Mouse (Mus musculus): ENCODE results near the gene Ubac1. TPM values are rescaled to one million over a fixed set of nuclear protein-coding genes. Genes with fewer than 3 reads are reported as not detected.

Ubac1 gene
- polyA plus RNA-seq, 1 experiment from 2014 or later, result 40.6 TPM

DNA sequence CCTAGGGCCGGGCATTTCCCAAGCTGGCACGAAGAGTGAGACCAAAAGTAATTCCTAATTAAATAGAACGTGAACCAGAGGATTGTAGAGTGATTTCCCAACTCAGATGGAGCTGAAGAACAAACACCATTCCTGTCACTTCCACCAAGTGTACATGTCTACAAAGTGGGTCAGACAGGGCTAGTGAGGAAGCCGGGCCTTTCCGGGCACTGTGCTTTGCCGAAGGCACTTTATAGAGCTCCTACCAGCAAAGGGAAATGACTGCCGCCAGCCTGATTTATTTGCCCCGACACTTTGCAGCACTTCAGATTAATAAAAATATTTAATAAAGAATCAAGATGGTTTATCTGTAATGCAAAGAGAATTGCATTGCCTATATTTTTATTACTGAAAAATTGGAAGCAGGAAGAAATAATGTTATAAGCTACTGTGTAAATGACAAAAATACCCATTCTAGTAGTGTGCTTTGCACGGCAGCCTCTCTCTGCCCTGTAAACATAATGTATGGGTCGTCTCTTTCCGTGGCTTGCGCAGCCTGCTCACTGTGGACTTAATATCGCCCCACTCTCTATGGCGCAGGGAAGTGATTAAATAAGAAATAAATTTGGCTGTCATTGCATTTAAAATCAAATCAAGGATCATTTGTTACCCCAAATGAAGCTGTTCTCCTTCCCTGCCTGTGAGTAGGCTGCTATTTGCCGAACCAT is 12.9 kb upstream of the Ubac1 start:
- ATAC-seq (no peak), DNase-seq (ENCODE audit: low spot score) (no peak)
- Histone ChIP-seq H3K9me3 (ENCODE audit: low read length) (no peaks in the 10 kb centered on the region), H3K9ac (replicated peaks; ENCODE audit: low read depth) (no peak overlapping the region), H3K36me3 (ENCODE audit: insufficient read depth, low read length) (no peaks in the 10 kb centered on the region), H3K4me1 (ENCODE audit: insufficient read depth, low read depth, low read length) (no peaks in the 10 kb centered on the region), H3K27ac (ENCODE audit: low read length) (no peak overlapping the region), H3K27me3 (replicated peaks; ENCODE audit: insufficient read depth, low read length) (no peaks in the 10 kb centered on the region), H3K4me3 (ENCODE audit: low read depth, low read length) (no peak overlapping the region), H3K4me2 (replicated peaks; ENCODE audit: low read depth, low read length) (no peak overlapping the region)
- 61% methylated on average over 15 of the region's 15 CpGs for WGBS
- no peak for TF ChIP-seq EP300 (IDR thresholded peaks at IDR 0.05)
- TF ChIP-seq CTCF (IDR thresholded peaks at IDR 0.05), result no peak

DNA sequence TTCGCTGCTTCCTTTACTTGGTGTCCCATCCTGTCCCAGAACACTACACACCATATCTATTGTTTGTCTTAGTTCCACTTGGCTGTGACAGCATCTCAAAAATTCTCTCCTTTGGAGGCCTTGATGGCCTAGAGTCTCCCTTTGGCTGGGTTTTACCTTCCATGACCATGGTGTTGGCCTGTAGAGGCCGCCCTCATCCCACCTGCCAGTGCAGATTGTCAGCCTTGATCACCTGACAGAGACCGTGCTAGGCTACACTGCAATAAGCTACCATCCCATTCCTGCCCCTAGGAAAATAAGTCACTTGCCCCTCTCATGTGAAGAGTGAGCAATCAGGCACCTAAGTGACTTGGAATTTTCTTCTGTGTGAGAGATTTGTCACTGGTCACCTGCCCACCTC is 8.7 kb upstream of the Ubac1 start:
- Histone ChIP-seq H3K27me3 (replicated peaks; ENCODE audit: insufficient read depth, low read length) (no peaks in the 10 kb centered on the region), H3K4me3 (ENCODE audit: low read depth, low read length) (no peak overlapping the region), H3K4me1 (ENCODE audit: insufficient read depth, low read depth, low read length) (no peaks in the 10 kb centered on the region), H3K9me3 (ENCODE audit: low read length) (no peaks in the 10 kb centered on the region), H3K27ac (ENCODE audit: low read length) (no peak overlapping the region), H3K4me2 (replicated peaks; ENCODE audit: low read depth, low read length) (no peak overlapping the region), H3K36me3 (ENCODE audit: insufficient read depth, low read length) (no peaks in the 10 kb centered on the region), H3K9ac (replicated peaks; ENCODE audit: low read depth) (no peak overlapping the region)
- no peak for DNase-seq (ENCODE audit: low spot score)
- no peak for ATAC-seq
- WGBS, result 43% methylated on average over 3 of the region's 3 CpGs
- TF ChIP-seq CTCF (IDR thresholded peaks at IDR 0.05), result peak; percentile 48
- no peak for TF ChIP-seq EP300 (IDR thresholded peaks at IDR 0.05)

DNA sequence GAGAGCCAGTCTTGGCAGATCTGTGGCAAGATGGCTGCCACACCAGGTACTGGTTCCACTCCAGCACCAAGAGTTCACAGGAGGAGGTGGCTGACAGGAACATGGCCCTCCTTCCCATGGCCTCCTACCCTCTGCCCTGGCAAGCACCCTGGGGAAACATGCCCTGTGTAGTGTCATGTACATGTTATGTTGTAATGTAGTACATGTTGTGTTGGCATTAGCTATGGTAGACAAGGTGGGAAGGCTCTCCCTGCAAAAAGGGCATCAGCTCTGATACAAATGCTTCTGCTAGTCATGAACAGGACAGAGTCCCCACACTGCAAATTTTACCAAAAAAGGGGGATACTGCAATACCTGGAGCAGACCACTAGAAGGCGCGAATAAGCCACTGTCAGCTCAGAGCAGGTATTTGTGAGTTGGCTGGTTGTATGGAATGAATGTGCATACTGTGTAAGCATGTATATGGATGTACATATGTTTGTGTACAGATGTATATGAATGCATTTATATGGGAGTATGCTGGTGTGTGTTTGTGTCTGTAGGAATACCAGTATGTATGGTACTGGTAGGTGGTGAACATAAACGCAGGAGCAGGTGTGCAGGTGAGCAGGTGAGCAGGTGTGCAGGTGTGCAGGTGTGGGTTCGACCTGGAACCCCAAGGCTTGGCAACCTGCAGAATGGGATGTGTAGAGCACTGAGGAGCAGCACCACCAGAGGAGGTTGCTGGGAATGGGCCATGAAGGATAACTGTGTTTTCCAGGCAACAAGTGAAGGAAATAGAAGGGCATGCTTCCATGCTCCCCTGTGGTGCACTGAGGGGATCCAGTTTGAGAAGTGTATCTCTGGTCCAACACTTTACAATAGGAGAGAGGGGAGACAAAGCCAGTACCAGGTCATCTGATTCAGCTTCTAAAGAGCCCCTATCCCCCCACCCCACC is 2.9 kb upstream of the Ubac1 start:
- Histone ChIP-seq H3K4me2 (replicated peaks; ENCODE audit: low read depth, low read length) (no peak overlapping the region), H3K36me3 (ENCODE audit: insufficient read depth, low read length) (no peaks in the 10 kb centered on the region), H3K9ac (replicated peaks; ENCODE audit: low read depth) (no peak overlapping the region), H3K27me3 (replicated peaks; ENCODE audit: insufficient read depth, low read length) (no peaks in the 10 kb centered on the region), H3K4me1 (ENCODE audit: insufficient read depth, low read depth, low read length) (no peaks in the 10 kb centered on the region), H3K27ac (ENCODE audit: low read length) (no peak overlapping the region), H3K4me3 (ENCODE audit: low read depth, low read length) (no peak overlapping the region), H3K9me3 (ENCODE audit: low read length) (no peaks in the 10 kb centered on the region)
- ATAC-seq (no peak), DNase-seq (ENCODE audit: low spot score) (peak; percentile 37)
- peak; percentile 84 for TF ChIP-seq CTCF (IDR thresholded peaks at IDR 0.05)
- no peak for TF ChIP-seq EP300 (IDR thresholded peaks at IDR 0.05)
- WGBS, result 32% methylated on average over 4 of the region's 4 CpGs

DNA sequence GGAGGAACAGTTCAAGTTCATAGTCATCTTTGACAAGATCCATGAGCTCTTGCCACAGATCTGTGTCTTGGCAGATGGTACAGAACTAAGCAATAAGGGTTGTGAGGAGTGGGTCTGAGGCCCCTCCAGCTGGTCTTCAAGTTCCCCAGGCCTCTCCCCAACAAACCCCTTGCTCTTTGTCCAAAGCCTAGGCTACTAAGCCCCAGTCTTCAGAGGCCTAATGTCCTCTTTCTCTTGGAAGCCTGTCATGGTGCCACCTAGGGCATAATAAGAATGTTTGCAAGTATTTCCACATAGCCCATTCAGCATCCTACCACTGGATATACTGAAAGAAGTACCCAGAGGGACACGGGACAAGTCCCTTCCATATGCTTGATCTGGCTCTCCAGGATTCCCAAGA is 1.1 kb upstream of the Ubac1 start:
- Histone ChIP-seq H3K27me3 (replicated peaks; ENCODE audit: insufficient read depth, low read length) (no peaks in the 10 kb centered on the region), H3K4me3 (ENCODE audit: low read depth, low read length) (no peak overlapping the region), H3K4me2 (replicated peaks; ENCODE audit: low read depth, low read length) (no peak overlapping the region), H3K4me1 (ENCODE audit: insufficient read depth, low read depth, low read length) (no peaks in the 10 kb centered on the region), H3K9me3 (ENCODE audit: low read length) (no peaks in the 10 kb centered on the region), H3K27ac (ENCODE audit: low read length) (no peak overlapping the region), H3K9ac (replicated peaks; ENCODE audit: low read depth) (no peak overlapping the region), H3K36me3 (ENCODE audit: insufficient read depth, low read length) (no peaks in the 10 kb centered on the region)
- WGBS, result 86% methylated on average over 1 of the region's 1 CpGs
- peak; percentile 7 for DNase-seq (ENCODE audit: low spot score)
- TF ChIP-seq EP300 (IDR thresholded peaks at IDR 0.05), result no peak
- ATAC-seq, result no peak

DNA sequence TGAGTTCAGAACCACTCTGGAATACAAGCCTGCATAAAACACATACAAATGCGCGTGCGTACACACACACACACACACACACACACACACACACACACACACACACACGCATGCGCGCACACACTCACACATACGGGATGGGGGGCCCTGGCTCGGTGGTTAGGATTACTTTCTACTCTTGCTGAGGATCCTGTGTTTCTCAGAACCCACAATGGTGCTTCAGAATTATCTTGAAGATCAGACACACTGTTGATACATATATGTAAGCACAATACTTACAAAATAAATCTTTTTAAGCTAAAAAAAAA is 665 bp upstream of the Ubac1 start:
- no peak for DNase-seq (ENCODE audit: low spot score)
- TF ChIP-seq CTCF (IDR thresholded peaks at IDR 0.05) (no peak), EP300 (IDR thresholded peaks at IDR 0.05) (no peak)
- Histone ChIP-seq H3K27ac (ENCODE audit: low read length) (no peak overlapping the region), H3K9ac (replicated peaks; ENCODE audit: low read depth) (no peak overlapping the region), H3K36me3 (ENCODE audit: insufficient read depth, low read length) (no peaks in the 10 kb centered on the region), H3K9me3 (ENCODE audit: low read length) (no peaks in the 10 kb centered on the region), H3K27me3 (replicated peaks; ENCODE audit: insufficient read depth, low read length) (no peaks in the 10 kb centered on the region), H3K4me2 (replicated peaks; ENCODE audit: low read depth, low read length) (peak overlapping the region; percentile 80; the same call in 1 of the 2 replicates), H3K4me1 (ENCODE audit: insufficient read depth, low read depth, low read length) (no peaks in the 10 kb centered on the region), H3K4me3 (ENCODE audit: low read depth, low read length) (no peak overlapping the region)
- no peak for ATAC-seq
- WGBS, result 82% methylated on average over 8 of the region's 8 CpGs

DNA sequence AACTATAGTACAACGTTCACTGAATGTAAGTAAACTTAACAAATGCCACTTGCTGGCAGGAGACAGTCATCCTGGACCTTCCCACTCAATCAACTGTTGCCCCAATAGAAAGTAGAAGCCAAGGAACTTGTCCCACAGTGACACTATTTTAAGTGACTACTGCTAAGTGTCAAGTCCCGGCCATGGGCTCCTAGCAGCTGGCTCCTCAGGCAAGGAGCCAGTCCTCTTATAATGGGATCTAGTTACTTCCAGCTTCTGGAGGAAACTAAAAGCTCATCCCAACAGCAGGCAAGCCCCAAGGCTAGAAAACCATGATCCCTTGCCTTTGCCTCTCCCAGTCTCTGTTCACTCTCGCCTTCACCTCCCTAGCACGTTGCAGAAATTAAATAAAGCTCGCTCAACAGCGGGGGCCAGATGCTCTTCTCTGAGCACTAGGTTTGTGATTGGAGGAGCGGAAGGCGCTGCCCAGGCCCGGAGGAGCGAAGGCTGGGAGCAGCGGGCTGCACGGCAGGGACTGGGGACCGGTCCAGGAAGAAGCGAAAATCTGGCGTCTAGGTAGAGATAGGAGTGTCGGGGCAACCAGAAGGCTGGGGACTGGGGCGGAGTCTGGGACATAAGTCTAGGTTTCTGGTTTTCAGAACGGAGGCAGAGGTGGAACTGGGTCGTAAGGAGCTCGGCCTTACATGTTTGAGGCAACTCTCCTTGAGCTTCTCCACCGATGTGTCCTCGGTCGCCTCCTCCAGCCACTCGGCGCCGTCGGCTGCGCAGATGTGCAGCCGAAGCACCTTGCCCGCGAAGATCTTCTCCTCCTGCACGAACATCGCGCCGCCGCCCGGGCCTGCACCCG is 610 bp downstream of the Ubac1 start:
- ATAC-seq, result peak; percentile 52
- Histone ChIP-seq H3K9me3 (ENCODE audit: low read length) (no peaks in the 10 kb centered on the region), H3K4me3 (ENCODE audit: low read depth, low read length) (peak overlapping the region; percentile 76), H3K4me1 (ENCODE audit: insufficient read depth, low read depth, low read length) (no peaks in the 10 kb centered on the region), H3K27me3 (replicated peaks; ENCODE audit: insufficient read depth, low read length) (no peaks in the 10 kb centered on the region), H3K4me2 (replicated peaks; ENCODE audit: low read depth, low read length) (peak overlapping the region; percentile 80), H3K27ac (ENCODE audit: low read length) (peak overlapping the region; percentile 82), H3K9ac (replicated peaks; ENCODE audit: low read depth) (peak overlapping the region; percentile 66), H3K36me3 (ENCODE audit: insufficient read depth, low read length) (no peaks in the 10 kb centered on the region)
- WGBS, result 5% methylated on average over 30 of the region's 38 CpGs
- peak; percentile 57 for DNase-seq (ENCODE audit: low spot score)
- TF ChIP-seq CTCF (IDR thresholded peaks at IDR 0.05) (no peak), EP300 (IDR thresholded peaks at IDR 0.05) (no peak)
